Mouse (Mus musculus): ENCODE data around the gene Zfp287. TPM values are rescaled to one million over a fixed set of nuclear protein-coding genes. Genes with fewer than 3 reads are reported as not detected.

Gene Zfp287
- polyA plus RNA-seq, 1 experiment: 2.7 TPM

DNA sequence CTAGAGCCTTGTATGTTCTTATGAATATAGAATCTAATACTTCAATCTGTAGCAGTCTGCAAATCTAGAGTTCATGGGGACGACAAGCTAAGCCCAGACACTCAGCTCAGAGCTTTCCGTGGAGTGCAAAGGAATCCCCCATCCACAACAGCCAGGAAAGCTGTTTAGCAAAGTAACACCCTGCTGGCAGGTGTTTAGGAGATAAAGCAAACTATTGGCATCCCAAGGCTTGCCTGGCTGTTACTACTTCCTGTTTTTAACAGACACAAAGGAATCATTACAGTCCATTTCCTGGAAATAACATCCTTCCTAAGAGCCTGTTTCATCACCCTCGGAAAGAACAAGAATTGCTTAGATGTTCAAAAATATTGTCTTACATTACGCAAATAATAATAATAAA, 70.8 kb downstream of the Zfp287 start:
- Histone ChIP-seq H3K27me3 (ENCODE audit: control insufficient read depth, insufficient read depth, low read length) (no peaks in the 10 kb centered on the region), H3K4me1 (ENCODE audit: control insufficient read depth, insufficient read depth, low read length) (peaks cover 2% of the 10 kb centered on the region), H3K27ac (ENCODE audit: control insufficient read depth, insufficient read depth, low read depth, low read length) (no peak overlapping the region), H3K36me3 (ENCODE audit: control insufficient read depth, insufficient read depth, low read length) (no peaks in the 10 kb centered on the region), H3K4me3 (ENCODE audit: control insufficient read depth, low read depth, low read length) (no peak overlapping the region)
- TF ChIP-seq POLR2A (IDR thresholded peaks at IDR 0.05; ENCODE audit: control insufficient read depth, low read depth, low read length) (no peak), CTCF (IDR thresholded peaks at IDR 0.05; ENCODE audit: control insufficient read depth, insufficient read depth, insufficient replicate concordance, low read depth, low read length) (no peak)

DNA sequence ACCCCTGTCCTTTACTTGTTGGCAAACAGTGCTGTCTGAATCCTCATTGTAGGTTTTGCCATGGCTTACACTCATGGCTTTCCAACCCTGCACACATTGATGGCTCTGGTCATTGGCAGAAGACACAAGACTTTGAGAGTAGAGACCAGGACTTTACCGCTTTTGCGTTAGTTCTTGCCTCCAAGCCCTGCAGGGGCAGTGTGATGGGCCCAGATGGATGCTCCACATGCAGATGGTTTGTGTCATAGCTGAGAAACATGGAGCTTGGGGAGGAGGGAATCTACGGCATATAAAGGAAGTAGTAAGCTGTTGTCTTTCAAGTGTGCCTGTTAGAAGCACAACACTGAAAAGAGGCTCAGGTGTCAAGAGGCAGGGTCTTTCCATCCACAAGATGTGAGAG, 79.6 kb downstream of the Zfp287 start:
- no peaks in the 10 kb centered on the region for H3K27me3 ChIP-seq (ENCODE audit: control insufficient read depth, insufficient read depth, low read length)
- TF ChIP-seq CTCF (IDR thresholded peaks at IDR 0.05; ENCODE audit: control insufficient read depth, insufficient read depth, insufficient replicate concordance, low read depth, low read length) (no peak), POLR2A (IDR thresholded peaks at IDR 0.05; ENCODE audit: control insufficient read depth, low read depth, low read length) (no peak)
- H3K36me3 ChIP-seq (ENCODE audit: control insufficient read depth, insufficient read depth, low read length): no peaks in the 10 kb centered on the region
- H3K27ac ChIP-seq (ENCODE audit: control insufficient read depth, insufficient read depth, low read depth, low read length): no peak overlapping the region
- H3K4me3 ChIP-seq (ENCODE audit: control insufficient read depth, low read depth, low read length): no peak overlapping the region
- peaks cover 9% of the 10 kb centered on the region for H3K4me1 ChIP-seq (ENCODE audit: control insufficient read depth, insufficient read depth, low read length)

DNA sequence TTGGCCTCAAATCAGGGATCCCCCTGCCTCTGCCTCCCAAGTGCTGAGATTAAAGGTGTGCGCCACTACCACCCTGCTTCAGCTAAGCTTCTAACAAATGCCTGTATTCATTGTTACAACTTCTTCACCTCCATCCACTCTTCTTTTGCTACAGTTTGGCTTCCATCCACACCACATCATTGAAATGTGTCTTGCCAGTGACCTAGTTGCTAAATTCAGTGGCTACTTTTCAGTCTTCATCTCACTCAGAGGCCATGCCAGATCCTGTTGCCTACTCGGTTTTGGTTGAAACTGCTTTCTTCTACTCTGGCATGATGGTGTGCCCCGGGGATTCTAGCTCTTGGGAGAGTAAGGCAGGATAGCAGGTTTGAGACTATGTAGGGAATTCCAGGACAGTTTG, 80.1 kb downstream of the Zfp287 start:
- Histone ChIP-seq H3K36me3 (ENCODE audit: control insufficient read depth, insufficient read depth, low read length) (no peaks in the 10 kb centered on the region), H3K4me1 (ENCODE audit: control insufficient read depth, insufficient read depth, low read length) (peaks cover 9% of the 10 kb centered on the region), H3K27me3 (ENCODE audit: control insufficient read depth, insufficient read depth, low read length) (no peaks in the 10 kb centered on the region), H3K27ac (ENCODE audit: control insufficient read depth, insufficient read depth, low read depth, low read length) (no peak overlapping the region), H3K4me3 (ENCODE audit: control insufficient read depth, low read depth, low read length) (no peak overlapping the region)
- TF ChIP-seq POLR2A (IDR thresholded peaks at IDR 0.05; ENCODE audit: control insufficient read depth, low read depth, low read length): no peak
- TF ChIP-seq CTCF (IDR thresholded peaks at IDR 0.05; ENCODE audit: control insufficient read depth, insufficient read depth, insufficient replicate concordance, low read depth, low read length): no peak

Other genes starting within 250 kb of the Zfp287 start
- gene Cenpv, start 192.6 kb downstream of the Zfp287 start, polyA plus RNA-seq (2012; rRNA removed): 874 and 878 TPM in 2 replicates
- gene Ubb, start 180.7 kb downstream of the Zfp287 start, polyA plus RNA-seq (2012; rRNA removed): 5,144 and 5,757 TPM in 2 replicates
- 0.67 and 0.97 TPM in 2 replicates for gene Trpv2, start 157.4 kb downstream of the Zfp287 start, polyA plus RNA-seq (2012; rRNA removed)
- gene Lrrc75a, start 83.4 kb downstream of the Zfp287 start, polyA plus RNA-seq (2012; rRNA removed): 6.8 and 8.0 TPM in 2 replicates
- 5.2 and 8.6 TPM in 2 replicates for gene Mmgt2, start 83.2 kb downstream of the Zfp287 start, polyA plus RNA-seq (2012; rRNA removed)
- gene Gm10428, start 21.2 kb upstream of the Zfp287 start, polyA plus RNA-seq (2012; rRNA removed): not detected in 2 replicates
- 7.8 and 8.1 TPM in 2 replicates for gene Zfp286, start 57.6 kb upstream of the Zfp287 start, polyA plus RNA-seq (2012; rRNA removed)
- 0.19 and 0.28 TPM in 2 replicates for gene Trim16, start 88.3 kb upstream of the Zfp287 start, polyA plus RNA-seq (2012; rRNA removed)
- gene Fbxw10, start 115.2 kb upstream of the Zfp287 start, polyA plus RNA-seq (2012; rRNA removed): 76.5 and 90.8 TPM in 2 replicates
- gene Tvp23b, start 147.6 kb upstream of the Zfp287 start, polyA plus RNA-seq (2012; rRNA removed): 21.3 and 25.5 TPM in 2 replicates
- 330 and 374 TPM in 2 replicates for gene Cdrt4, start 219.3 kb upstream of the Zfp287 start, polyA plus RNA-seq (2012; rRNA removed)